Mouse (Mus musculus) forebrain, embryonic 10.5 days (tissue): ENCODE measurements around the gene Arhgap22. TPM values are rescaled to one million over a fixed set of nuclear protein-coding genes. Genes with fewer than 3 reads are reported as not detected.

Experiments
- DNase-seq: peaks from one replicate; pipeline ENCODE4 v3.0.0-alpha.2; 2017; ENCODE audit warnings: low spot score; ENCODE audit errors: extremely low spot score
- H3K27ac ChIP-seq: fragments of 300-500 bp; sonication (generic); 2 replicates; pipeline ENCODE4 v1.5.1; 2016; ENCODE audit warnings: mild to moderate bottlenecking
- H3K27me3 ChIP-seq: fragments of 300-500 bp; sonication (generic); 2 replicates; pipeline ENCODE4 v1.6.1; 2016; ENCODE audit warnings: mild to moderate bottlenecking; ENCODE audit not compliant: poor library complexity, severe bottlenecking
- H3K36me3 ChIP-seq: fragments of 300-500 bp; sonication (generic); replicated peaks from 2 replicates; pipeline ENCODE4 v1.6.1; 2016; ENCODE audit warnings: mild to moderate bottlenecking, moderate library complexity
- H3K4me1 ChIP-seq: fragments of 300-500 bp; sonication (generic); 2 replicates; pipeline ENCODE4 v1.6.1; 2016
- H3K4me3 ChIP-seq: fragments of 300-500 bp; sonication (generic); 2 replicates; pipeline ENCODE4 v1.5.1; 2016; ENCODE audit warnings: mild to moderate bottlenecking, moderate library complexity
- H3K9me3 ChIP-seq: fragments of 300-500 bp; sonication (generic); 2 replicates; pipeline ENCODE4 v1.6.1; 2016; ENCODE audit warnings: mild to moderate bottlenecking, moderate library complexity
- WGBS: fragments of 180-500 bp; shearing (Covaris S2); methylation state at CpG from one replicate; pipeline ENCODE4 v1.1.7; 2016; 5-methylcytosine and 5-hydroxymethylcytosine counted together
- polyA plus RNA-seq: library from polyadenylated mRNA; unstranded; fragments of >200 nt; fragmentation: Nextera tagmentation; extraction: Ambion mirVana; gene quantifications from 2 replicates; pipeline ENCODE4 v1.2.1, GENCODE M21; 2016

Gene Arhgap22
- polyA plus RNA-seq, 1 experiment from 2014 or later, result 2.3 TPM

- Histone ChIP-seq H3K4me1 (peaks cover 15% of the 10 kb centered on the region), H3K9me3 (no peaks in the 10 kb centered on the region), H3K27me3 (peaks cover 7% of the 10 kb centered on the region; the same call in 1 of the 2 replicates), H3K36me3 (no peaks in the 10 kb centered on the region), H3K4me3 (no peak overlapping the region), H3K27ac (no peak overlapping the region)
- peak; percentile 65 for DNase-seq
- WGBS, result 26% methylated on average over 9 of the region's 9 CpGs
These were observed 89.6 kb downstream of the Arhgap22 start for GRCm38 (mm10) chr14:33303348-33303819.

- Histone ChIP-seq H3K9me3 (no peaks in the 10 kb centered on the region), H3K4me1 (peaks cover 7% of the 10 kb centered on the region), H3K27me3 (peaks cover 21% of the 10 kb centered on the region), H3K36me3 (no peaks in the 10 kb centered on the region), H3K27ac (no peak overlapping the region), H3K4me3 (no peak overlapping the region)
- WGBS, result 79% methylated on average over 12 of the region's 12 CpGs
- no peak for DNase-seq
These were observed 91.9 kb downstream of the Arhgap22 start for GRCm38 (mm10) chr14:33305645-33306281.

DNA sequence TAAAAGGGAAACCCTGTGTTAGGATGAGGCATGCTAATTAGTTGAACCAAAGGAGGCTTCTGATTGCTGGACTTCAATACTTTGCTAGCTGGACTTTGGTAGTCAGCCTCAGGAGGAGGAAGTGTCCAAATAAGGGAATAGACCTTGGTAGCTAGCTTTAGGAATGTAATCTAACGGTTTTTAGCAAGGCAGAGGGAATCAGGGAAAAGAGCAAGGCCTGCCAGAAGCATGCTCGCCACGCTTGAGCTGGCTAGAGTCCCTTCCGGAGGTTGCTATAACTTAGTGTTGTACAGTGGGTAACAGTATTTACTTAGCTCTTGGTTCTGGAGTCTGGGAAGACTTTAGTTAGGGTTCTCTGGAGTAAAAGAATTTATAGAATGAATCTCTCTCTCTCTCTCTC is 96.9 kb downstream of the Arhgap22 start:
- no peak for DNase-seq
- H3K4me1 ChIP-seq, result peaks cover 14% of the 10 kb centered on the region
- no peaks in the 10 kb centered on the region for H3K36me3 ChIP-seq
- H3K27me3 ChIP-seq, result peaks cover 32% of the 10 kb centered on the region
- H3K27ac ChIP-seq, result no peak overlapping the region
- no peaks in the 10 kb centered on the region for H3K9me3 ChIP-seq
- H3K4me3 ChIP-seq, result no peak overlapping the region
- 73% methylated on average over 4 of the region's 4 CpGs for WGBS

DNA sequence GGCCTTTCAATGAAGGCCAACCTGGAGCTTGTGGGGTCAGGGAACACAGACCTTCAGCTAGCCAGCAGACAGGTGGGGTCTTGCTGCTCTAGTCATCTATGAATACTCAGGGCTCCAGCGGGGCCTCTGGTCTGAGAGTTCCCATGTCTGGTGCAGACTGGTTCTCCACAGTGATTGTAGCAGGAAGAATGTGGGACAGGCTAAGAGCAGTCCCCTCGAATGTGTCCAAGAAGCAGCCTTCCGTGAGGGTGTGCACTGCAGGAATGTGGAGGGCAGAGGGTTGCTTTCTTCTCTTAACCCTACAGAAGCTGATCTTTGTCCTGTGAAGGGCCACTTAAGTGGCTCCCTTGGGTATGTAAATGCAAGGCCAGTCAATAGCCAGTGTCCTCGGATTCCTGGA is 98.5 kb downstream of the Arhgap22 start:
- H3K4me3 ChIP-seq, result no peak overlapping the region
- no peak for DNase-seq
- WGBS, result 24% methylated on average over 4 of the region's 4 CpGs
- no peak overlapping the region for H3K27ac ChIP-seq
- H3K4me1 ChIP-seq, result peaks cover 14% of the 10 kb centered on the region
- H3K9me3 ChIP-seq, result no peaks in the 10 kb centered on the region
- peaks cover 46% of the 10 kb centered on the region for H3K27me3 ChIP-seq
- H3K36me3 ChIP-seq, result no peaks in the 10 kb centered on the region

- no peaks in the 10 kb centered on the region for H3K36me3 ChIP-seq
- H3K27ac ChIP-seq, result no peak overlapping the region
- H3K4me1 ChIP-seq, result peaks cover 18% of the 10 kb centered on the region
- no peaks in the 10 kb centered on the region for H3K9me3 ChIP-seq
- 1% methylated on average over 4 of the region's 4 CpGs for WGBS
- no peak overlapping the region for H3K4me3 ChIP-seq
- peaks cover 59% of the 10 kb centered on the region for H3K27me3 ChIP-seq
- DNase-seq, result peak; percentile 70
These were observed 99.8 kb downstream of the Arhgap22 start for GRCm38 (mm10) chr14:33313624-33314023.

- 47% methylated on average over 7 of the region's 7 CpGs for WGBS
- peaks cover 64% of the 10 kb centered on the region for H3K27me3 ChIP-seq
- H3K4me3 ChIP-seq, result no peak overlapping the region
- no peak for DNase-seq
- peaks cover 18% of the 10 kb centered on the region for H3K4me1 ChIP-seq
- H3K36me3 ChIP-seq, result no peaks in the 10 kb centered on the region
- H3K9me3 ChIP-seq, result no peaks in the 10 kb centered on the region
- no peak overlapping the region for H3K27ac ChIP-seq
These were observed 100.3 kb downstream of the Arhgap22 start for GRCm38 (mm10) chr14:33314160-33314559.

DNA sequence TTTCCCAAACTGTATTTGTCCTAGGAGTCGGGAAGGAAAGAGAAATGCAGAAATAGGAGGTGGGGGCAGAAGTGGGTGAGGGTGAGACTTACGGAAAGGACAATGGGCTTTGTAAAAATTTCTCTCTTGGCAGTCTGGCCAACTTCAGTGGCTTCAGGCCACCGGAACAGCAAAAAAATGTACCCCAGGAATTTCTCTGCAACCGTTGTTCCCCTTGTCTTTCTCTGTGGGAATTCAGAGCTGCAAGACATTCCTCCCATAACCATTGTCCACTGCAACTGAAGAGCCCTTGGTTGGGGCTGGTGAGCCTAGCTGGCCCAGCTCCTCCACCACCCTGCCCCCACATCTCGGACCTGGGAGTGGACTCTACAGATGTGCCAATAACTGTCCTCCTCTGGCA is 101.3 kb downstream of the Arhgap22 start:
- no peak for DNase-seq
- peaks cover 27% of the 10 kb centered on the region for H3K4me1 ChIP-seq
- H3K27me3 ChIP-seq, result peaks cover 66% of the 10 kb centered on the region
- WGBS, result 73% methylated on average over 5 of the region's 5 CpGs
- H3K9me3 ChIP-seq, result no peaks in the 10 kb centered on the region
- H3K27ac ChIP-seq, result no peak overlapping the region
- H3K4me3 ChIP-seq, result no peak overlapping the region
- no peaks in the 10 kb centered on the region for H3K36me3 ChIP-seq

GRCm38 (mm10) chr14:33315771-33316170 is 101.9 kb downstream of the Arhgap22 start:
- no peak for DNase-seq
- Histone ChIP-seq H3K27me3 (peaks cover 66% of the 10 kb centered on the region), H3K36me3 (no peaks in the 10 kb centered on the region), H3K27ac (no peak overlapping the region), H3K9me3 (no peaks in the 10 kb centered on the region), H3K4me1 (peaks cover 34% of the 10 kb centered on the region), H3K4me3 (no peak overlapping the region)
- WGBS, result 70% methylated on average over 4 of the region's 4 CpGs

- no peaks in the 10 kb centered on the region for H3K36me3 ChIP-seq
- H3K4me3 ChIP-seq, result no peak overlapping the region
- H3K27ac ChIP-seq, result no peak overlapping the region
- no peak for DNase-seq
- WGBS, result 40% methylated on average over 6 of the region's 6 CpGs
- peaks cover 40% of the 10 kb centered on the region for H3K4me1 ChIP-seq
- H3K9me3 ChIP-seq, result no peaks in the 10 kb centered on the region
- H3K27me3 ChIP-seq, result peaks cover 83% of the 10 kb centered on the region
These were observed 104.1 kb downstream of the Arhgap22 start for GRCm38 (mm10) chr14:33317946-33318345.

DNA sequence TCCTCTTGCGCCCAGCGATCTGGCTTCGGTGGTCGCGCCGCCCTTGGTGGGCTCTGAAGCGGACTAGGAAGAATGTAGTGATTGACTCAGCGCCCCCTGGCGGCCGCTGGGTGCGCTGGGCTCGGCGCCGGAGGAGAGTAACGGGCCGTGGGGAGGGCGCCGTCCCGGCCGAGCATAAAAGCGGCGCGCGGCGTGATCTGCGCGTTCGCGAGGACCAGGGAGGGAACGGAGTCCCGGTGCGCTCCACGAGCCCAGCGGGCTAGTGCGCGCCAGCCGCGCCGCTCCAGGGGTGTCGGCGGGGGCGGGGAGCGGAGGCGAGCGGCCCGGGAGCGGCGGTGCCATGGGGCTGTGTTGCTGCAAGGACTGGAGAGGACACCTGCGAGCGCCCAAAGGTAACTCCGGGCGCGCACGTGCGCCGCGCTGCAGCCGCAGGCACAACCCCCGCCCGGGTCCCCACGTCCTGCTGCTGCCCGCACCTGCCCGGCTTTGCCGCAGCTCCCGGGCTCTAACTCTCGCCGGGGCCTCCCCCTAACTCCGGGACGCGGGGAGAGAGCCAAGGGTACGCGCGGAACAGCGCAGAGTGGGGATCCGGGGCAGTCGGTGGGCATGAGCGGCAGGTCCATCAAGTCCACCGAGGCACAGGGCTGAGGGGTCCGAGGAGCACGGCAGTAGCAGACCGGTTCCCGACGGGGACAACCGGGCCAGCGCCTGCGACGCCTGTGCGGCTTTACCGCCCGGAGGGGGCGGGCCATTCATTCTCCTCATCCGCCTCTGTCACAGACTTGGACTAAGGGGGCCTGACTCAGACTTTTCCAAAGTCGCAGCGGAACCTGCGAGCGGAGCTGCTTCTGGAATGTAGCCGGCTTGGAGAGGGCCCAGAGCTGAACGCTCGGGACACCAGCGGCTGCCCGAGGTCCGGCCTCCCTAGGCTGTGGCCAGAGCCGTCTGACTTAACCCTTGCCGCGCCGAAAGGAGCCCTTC is 106.0 kb downstream of the Arhgap22 start:
- no peaks in the 10 kb centered on the region for H3K36me3 ChIP-seq
- under 1% methylated on average over 106 of the region's 106 CpGs for WGBS
- H3K27ac ChIP-seq, result peak overlapping the region; percentile 73
- peak; percentile 82 for DNase-seq
- peaks cover 44% of the 10 kb centered on the region for H3K4me1 ChIP-seq
- H3K4me3 ChIP-seq, result peak overlapping the region; percentile 67
- no peaks in the 10 kb centered on the region for H3K9me3 ChIP-seq
- H3K27me3 ChIP-seq, result peaks cover 84% of the 10 kb centered on the region

DNA sequence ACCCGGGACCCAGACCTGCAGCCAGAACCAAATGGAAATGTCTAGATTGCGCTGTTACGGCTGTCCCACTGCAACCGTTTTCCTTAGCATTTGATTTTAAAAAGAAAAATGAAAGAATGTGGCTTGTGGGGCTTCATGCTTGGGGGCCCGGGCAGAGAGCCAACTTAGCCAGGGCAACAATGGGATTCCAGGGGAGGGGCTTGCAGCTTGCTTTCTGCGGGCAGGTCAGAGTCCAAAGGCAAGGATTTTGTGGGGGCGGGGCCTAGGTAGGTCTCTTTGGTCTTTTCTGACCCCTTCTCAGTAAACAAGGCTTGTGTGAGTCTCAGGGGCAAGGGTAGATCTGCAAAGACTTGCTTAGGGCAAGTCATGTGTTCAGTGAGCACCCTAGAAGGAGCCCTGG is 107.0 kb downstream of the Arhgap22 start:
- DNase-seq, result no peak
- Histone ChIP-seq H3K4me3 (peak overlapping the region; percentile 67; the same call in 1 of the 2 replicates), H3K36me3 (no peaks in the 10 kb centered on the region), H3K4me1 (peaks cover 43% of the 10 kb centered on the region), H3K27ac (no peak overlapping the region), H3K9me3 (no peaks in the 10 kb centered on the region), H3K27me3 (peaks cover 74% of the 10 kb centered on the region)
- 13% methylated on average over 7 of the region's 7 CpGs for WGBS

- DNase-seq, result peak; percentile 61
- H3K36me3 ChIP-seq, result no peaks in the 10 kb centered on the region
- H3K4me1 ChIP-seq, result peaks cover 44% of the 10 kb centered on the region
- 27% methylated on average over 7 of the region's 7 CpGs for WGBS
- no peaks in the 10 kb centered on the region for H3K9me3 ChIP-seq
- H3K27me3 ChIP-seq, result peaks cover 58% of the 10 kb centered on the region
- peak overlapping the region; percentile 26 for H3K4me3 ChIP-seq
- H3K27ac ChIP-seq, result no peak overlapping the region
These were observed 108.8 kb downstream of the Arhgap22 start for GRCm38 (mm10) chr14:33322661-33323088.

- no peak for DNase-seq
- Histone ChIP-seq H3K36me3 (no peaks in the 10 kb centered on the region), H3K4me3 (no peak overlapping the region), H3K4me1 (peaks cover 49% of the 10 kb centered on the region), H3K27me3 (peaks cover 40% of the 10 kb centered on the region), H3K9me3 (no peaks in the 10 kb centered on the region), H3K27ac (no peak overlapping the region)
- WGBS, result 69% methylated on average over 6 of the region's 6 CpGs
These were observed 110.7 kb downstream of the Arhgap22 start for GRCm38 (mm10) chr14:33324556-33324955.
